Mouse (Mus musculus) left cerebral cortex, adult 2 months (tissue): ENCODE results near the gene D11Wsu47e. TPM values are rescaled to one million over a fixed set of nuclear protein-coding genes. Genes with fewer than 3 reads are reported as not detected.

Experiments used
- DNase-seq, 2 experiments: peaks; one replicate each; pipeline ENCODE4 v3.0.0; 2021 to 2022; ENCODE audit warnings: low spot score in 2 of 2, mixed read lengths in 1 of 2; ENCODE audit errors: extremely low spot score in 1 of 2
- H3K27ac ChIP-seq: fragments of 200-600 bp; 2 replicates; pipeline ENCODE4 v1.8.1; 2022
- H3K4me3 ChIP-seq: fragments of 200-600 bp; 2 replicates; pipeline ENCODE4 v1.8.1; 2022
- CTCF ChIP-seq: fragments of 200-600 bp; IDR thresholded peaks from 2 replicates; pipeline ENCODE4 v1.8.1; 2022; ENCODE audit warnings: antibody characterized with exemption, mild to moderate bottlenecking, moderate library complexity
- intact Hi-C: fragments of 180-260 bp; cut with DNase I; formaldehyde crosslinking; loops from one replicate; pipeline ENCODE4 v1.15.1; 2025
- total RNA-seq, 2 experiments: library from RNA; stranded (reverse); gene quantifications; 2 replicates each; pipeline ENCODE4 v1.2.3; 2021

The D11Wsu47e gene
- total RNA-seq, 2 experiments from 2014 or later, result 13.2 to 14.5 TPM

DNA sequence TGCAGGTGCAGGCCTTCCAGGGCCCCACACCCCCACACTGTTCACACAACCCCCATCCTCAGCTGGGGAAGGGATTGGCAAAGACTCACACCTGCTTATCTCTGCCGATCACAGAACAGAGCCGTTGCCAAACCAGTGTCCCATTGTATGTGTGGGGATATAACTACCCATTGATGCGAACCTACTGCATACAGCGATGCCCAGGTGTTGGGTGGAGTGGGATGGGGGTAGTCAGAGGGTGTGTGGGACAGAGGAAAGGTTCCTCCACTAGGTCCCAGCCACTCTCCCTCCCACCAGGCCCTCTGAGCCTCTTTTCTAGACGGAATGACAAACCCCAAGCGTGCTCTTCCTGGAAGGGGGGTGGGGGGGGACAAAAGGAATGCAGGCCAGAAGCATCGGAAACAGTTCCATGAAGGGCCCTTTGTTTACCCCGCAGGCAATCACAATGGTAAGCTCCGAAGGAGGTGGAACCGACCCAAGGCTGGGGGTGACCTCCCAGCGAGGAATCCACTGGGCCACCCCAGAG is 25.6 kb downstream of the D11Wsu47e start, which contains the start of gene Cpsf4l:
Gene Cpsf4l, minus strand, starts transcription at position 287 of the 526 bp plus-strand sequence.
- Histone ChIP-seq H3K4me3 (no peak within 1 kb of the TSS), H3K27ac (peak within 1 kb of the TSS; percentile 2; the same call in 1 of the 2 replicates)
- intact Hi-C loops, result loop anchor here (5.0 kb wide), 1 partner anchor 943 kb away; no protein-coding TSS in a partner anchor
- DNase-seq, result no peak
- no peak for TF ChIP-seq CTCF

DNA sequence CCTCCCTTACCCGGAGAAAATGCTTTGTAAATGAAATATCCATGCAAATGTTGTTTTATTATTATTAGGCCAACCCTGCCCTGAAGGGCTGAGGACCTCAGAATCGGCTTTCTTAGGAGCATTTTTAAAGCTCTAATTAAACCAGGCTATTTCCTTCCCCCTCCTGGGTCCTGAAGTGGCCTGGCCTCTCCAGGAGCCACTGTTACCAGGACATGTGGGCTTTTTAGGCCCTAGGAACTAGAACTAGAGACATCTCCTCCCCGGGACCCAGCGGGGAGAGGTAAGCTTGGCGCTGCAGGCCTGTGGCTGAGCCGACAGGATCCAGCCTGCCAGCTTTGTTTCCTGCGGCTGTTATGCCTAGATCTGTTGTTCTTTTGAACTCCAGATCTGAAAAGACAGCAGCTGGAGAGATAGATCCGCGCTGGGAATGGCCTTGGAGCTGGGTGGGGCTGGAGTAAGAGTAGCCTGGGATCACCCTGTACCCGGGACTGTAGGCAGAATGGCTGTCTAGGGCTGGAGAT is 26.1 kb downstream of the D11Wsu47e start:
- intact Hi-C loops, result no loop called here
- DNase-seq, result no peak
- no peak overlapping the region for H3K4me3 ChIP-seq
- peak overlapping the region; percentile 2; the same call in 1 of the 2 replicates for H3K27ac ChIP-seq
- TF ChIP-seq CTCF, result no peak

DNA sequence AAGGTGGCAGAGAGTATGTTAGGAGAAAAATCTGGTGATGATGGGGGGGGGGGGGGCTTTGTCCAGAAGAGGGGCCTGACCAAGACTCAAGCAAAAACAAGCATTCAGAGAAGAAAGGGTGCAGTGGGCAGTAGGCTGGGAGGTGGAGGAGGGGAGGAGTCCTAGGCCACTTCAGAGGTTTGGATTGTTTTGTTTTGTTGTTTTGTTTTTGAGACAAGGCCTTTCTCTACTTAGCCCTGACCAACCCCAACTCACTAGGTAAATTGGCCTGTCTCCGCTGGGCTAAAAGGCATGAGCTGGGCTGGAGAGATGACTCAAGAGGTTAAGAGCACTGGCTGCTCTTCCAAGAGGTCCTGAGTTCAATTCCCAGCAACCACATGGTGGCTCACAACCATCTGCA is 26.8 kb downstream of the D11Wsu47e start:
- DNase-seq, result no peak
- TF ChIP-seq CTCF, result no peak
- Histone ChIP-seq H3K27ac (no peak overlapping the region), H3K4me3 (no peak overlapping the region)
- intact Hi-C loops, result no loop called here

DNA sequence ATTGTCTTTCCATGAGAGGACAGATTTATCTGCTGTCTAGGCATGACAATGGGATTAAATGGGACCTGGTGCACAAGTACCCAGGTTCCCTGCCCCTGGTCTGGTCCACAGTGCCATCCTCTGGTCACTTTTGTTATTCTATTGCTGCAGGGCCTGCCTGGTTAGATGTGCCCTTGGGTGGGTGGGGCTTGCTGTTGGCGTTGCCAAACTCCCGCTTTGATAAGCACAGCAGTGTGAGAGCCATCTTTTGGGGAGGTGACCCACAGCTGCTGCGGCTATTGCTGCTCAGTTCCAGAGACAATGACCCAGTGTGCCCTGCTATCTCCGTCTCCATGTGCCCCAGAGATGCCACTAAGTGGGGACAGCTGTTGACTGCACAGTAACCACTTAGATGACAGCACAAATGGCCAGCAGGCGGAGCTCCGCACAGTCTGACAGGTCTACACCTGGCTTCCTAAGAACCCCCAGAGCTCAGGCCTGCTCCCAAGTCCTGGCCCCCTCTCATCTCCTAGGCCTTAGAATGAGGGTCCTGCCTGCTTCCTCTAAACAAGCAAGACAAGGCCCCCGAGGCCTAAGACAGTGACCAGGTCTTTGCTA is 31.0 kb downstream of the D11Wsu47e start:
- intact Hi-C loops, result no loop called here

DNA sequence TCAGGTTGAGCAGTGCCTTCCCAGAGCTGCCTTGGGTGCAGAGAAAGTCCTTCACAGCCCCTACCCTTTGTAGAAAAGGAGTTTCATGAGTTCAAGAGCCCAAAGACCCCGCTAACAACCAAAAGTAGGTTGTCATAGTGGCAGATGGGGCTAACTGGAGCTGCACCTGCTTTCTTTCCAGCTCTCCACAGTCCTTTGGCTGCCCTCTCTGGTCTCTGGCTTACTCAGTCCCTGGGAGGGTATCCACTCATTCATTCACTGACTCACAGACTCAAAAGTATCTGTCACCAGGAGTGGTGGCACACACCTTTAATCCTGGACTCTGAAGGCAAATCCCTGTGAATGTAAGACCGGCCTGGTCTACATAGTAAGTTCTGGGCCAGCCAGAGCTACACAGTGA is 31.9 kb downstream of the D11Wsu47e start:
- DNase-seq, result no peak
- H3K4me3 ChIP-seq, result no peak overlapping the region
- intact Hi-C loops, result no loop called here
- H3K27ac ChIP-seq, result no peak overlapping the region
- TF ChIP-seq CTCF, result no peak

More for the DNA sequence above, 31.0 kb downstream of the D11Wsu47e start:
- DNase-seq, result no peak
- TF ChIP-seq CTCF, result peak; percentile 6
- Histone ChIP-seq H3K4me3 (no peak overlapping the region), H3K27ac (no peak overlapping the region)

DNA sequence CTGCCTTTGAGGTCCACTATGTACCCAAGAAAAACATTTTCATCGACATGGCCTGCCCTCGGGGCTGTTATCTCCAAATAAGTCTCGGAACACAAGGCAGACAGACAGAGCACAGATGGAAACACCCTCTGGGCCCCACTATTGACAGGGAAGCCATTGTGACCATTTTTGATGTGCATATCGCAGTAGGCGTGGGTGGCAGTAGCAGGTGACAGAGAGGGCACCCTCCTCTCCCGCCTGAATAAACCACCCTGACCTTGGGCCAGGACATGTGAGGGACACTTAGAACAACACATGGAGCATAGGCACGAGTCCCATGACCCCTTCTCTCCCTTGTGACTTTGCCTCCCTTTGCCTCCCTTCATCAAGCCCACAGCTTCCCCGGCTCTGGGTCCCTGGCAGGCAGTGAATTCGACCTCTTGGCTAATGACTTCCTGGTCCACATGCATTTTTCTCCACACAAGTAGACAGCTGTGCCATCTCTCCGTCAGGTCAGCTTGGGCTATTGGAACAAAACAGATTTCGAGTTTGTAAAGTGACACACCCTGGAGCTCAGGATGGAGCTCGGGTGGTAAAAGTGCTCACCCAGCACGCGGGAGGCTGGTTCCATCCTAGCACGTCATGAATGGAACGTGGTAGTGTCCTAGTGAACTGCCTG is 33.7 kb downstream of the D11Wsu47e start:
- no peak overlapping the region for H3K4me3 ChIP-seq
- intact Hi-C loops, result no loop called here
- TF ChIP-seq CTCF, result no peak
- DNase-seq, result no peak
- H3K27ac ChIP-seq, result no peak overlapping the region

DNA sequence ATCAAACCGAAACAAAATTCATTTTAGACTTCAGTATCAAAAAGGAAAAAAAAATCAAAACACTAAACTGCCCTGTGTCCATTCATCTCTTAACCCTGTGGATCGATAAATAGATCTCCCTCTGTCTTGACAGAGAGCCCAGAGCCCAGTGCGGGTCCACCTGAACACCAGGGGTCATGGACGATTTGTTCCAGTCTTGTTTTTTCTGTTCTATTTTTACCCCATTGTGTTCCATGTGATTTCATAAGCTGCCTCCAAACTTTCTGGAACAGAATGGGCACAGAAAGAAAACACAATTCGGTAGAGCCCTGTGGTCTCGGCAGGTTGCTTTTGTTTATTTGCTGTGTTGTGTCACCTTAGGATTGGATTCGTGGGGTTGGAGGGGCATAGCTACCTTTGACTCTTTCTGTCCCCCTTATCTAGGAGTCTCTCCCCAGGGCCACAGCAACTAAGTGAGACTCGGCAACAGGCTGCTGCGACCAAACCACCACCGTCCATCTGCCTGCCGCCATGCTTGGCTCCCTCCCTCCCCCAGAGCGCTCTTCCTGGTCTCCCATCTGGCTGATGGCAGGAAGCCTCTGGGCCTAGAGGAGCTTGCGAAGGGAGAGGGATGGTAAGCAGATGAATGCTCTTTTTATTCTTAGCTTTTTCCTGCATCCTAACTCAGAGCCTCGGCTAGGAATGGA is 38.3 kb downstream of the D11Wsu47e start:
- DNase-seq, result no peak
- intact Hi-C loops, result loop anchor here (10.0 kb wide), 1 partner anchor 742 kb away; no protein-coding TSS in a partner anchor
- no peak overlapping the region for H3K4me3 ChIP-seq
- TF ChIP-seq CTCF, result no peak; the same call in 1 of the 2 replicates
- 0 out of 2 replicates have a peak overlapping the region, but pooled peaks have one; percentile 1 for H3K27ac ChIP-seq

DNA sequence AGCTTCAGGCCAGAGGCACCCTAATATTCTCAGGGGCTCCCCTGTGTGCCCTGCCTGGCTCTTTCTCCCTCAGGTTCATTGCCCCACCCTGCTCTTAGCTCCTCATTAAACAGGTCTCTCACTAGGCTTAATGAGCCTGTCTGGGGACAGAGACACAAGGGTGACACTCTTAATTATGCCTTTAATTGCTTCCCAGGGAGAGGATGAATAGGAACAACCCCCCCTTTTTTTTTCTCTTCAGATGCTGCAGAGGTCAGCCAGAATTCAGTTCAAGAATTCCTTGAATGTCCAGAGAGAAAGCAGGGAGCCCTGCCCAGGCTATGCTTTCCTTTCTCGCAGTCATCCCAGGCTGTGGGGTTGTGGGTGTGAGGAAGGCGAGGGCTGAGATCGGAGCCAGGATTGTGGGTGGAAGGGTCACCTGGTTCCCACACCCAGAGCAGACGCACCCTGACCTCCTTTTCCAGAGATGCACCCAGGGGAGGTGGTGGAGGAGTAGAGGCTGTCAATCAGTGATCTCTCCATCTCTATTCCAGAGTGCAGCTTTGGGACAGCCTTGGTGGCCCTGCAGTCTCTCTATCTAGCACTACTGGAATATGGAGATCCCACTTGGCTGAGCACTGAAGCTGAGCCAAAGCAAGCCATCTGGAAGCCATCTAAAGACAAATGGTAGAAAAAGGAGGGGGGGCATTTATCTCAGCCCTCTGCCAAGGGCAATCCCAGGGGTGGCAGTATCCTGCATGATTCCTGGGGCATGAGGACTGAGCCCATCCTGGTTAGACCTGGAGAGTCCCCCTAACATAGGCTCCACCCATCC is 41.2 kb downstream of the D11Wsu47e start:
- Histone ChIP-seq H3K4me3 (no peak overlapping the region), H3K27ac (no peak overlapping the region)
- no peak for TF ChIP-seq CTCF
- intact Hi-C loops, result loop anchor here (10.0 kb wide), 1 partner anchor 739 kb away; no protein-coding TSS in a partner anchor
- no peak for DNase-seq

DNA sequence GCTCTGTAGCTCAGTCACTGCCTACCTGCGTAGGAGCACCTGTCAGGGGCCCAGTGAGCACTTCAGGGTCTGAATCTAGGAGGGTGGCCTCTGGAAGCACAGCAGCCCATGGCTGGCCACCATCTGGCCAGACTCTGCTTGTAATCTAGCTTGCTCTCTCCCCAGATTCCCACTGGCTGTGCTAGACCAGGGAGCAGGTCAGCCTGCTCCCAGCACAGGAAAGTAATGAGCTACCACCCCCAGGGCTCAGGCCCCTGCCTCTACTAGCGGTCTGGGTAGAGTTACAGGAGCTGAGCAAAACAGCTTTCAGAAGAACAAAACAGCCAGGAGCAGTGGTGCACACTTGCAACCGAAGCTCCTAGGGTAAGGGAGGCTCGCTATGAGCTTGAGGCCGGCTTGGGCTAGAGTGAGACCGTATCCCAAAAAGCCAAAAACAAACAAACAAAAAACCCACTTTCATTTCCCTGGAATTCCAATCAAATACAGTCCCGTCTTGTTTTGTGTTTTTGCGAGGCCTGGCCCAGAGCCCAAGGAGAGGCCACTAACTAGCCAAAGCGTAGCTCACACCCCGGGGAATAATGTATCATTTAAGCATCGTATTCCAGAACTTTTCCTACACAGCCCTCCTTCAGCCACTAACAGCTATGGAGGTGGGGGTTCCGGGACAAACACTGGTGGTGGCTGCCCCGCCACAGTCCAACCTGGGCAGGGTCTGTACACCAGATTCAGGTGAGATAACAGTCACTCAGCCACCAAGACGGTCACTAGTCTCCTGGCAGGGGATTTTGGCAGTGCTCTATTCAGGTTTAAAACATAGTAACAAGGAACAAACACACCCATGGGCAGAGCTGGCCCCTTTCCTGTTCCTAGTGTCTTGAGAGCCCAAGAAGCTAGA is 43.0 kb downstream of the D11Wsu47e start:
- DNase-seq, result no peak
- TF ChIP-seq CTCF, result no peak
- intact Hi-C loops, result loop anchor here (10.0 kb wide), 1 partner anchor 738 kb away; no protein-coding TSS in a partner anchor
- H3K27ac ChIP-seq, result peak overlapping the region; percentile 11; the same call in 1 of the 2 replicates
- H3K4me3 ChIP-seq, result no peak overlapping the region

DNA sequence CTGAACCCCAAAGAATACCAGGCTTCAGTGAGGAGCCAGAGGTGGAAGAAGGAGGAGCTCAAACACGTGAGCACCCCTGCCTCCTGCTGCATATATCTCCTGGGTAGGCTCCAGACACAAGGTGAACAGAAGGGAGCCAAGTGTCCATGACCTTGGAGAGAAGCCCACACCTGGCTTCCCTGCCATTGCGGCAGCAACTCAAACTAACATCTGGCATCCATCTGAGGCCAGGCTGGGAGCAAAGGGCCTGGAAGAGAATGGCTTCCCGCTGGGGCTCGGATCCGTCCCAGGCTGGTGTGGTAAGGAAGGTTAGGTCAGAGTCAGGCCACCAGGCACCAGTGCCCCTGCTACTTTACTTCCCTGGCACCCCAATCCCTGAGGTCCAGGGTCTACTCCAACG is 43.8 kb downstream of the D11Wsu47e start:
- intact Hi-C loops, result loop anchor here (10.0 kb wide), 1 partner anchor 737 kb away; no protein-coding TSS in a partner anchor

More for the DNA sequence above, 43.8 kb downstream of the D11Wsu47e start:
- TF ChIP-seq CTCF, result no peak
- peak overlapping the region; percentile 11; the same call in 1 of the 2 replicates for H3K27ac ChIP-seq
- H3K4me3 ChIP-seq, result no peak overlapping the region
- no peak for DNase-seq
